Mouse (Mus musculus): ENCODE measurements around the gene Ptpn11.

DNA sequence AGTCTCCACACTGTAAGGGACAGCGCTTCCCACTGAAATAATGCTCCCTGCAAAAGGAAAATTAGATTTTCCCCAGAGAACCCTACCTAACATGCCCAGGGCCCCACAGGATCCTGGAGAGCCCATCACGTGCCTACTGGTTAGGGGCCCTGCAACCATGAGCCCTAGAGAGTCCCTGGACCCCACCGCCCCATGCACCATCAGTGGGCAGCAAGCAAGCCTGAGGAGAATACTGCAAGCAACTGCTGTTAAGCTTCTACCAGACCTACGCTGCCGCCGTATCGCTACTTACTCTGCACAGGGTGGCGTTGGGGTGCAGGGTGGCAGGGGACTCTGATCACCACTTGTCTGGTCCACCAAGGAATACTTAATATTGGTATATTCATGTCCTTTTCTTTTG is 54.1 kb downstream of the Ptpn11 start:
- TF ChIP-seq CTCF (IDR thresholded peaks at IDR 0.05; ENCODE audit: borderline replicate concordance, insufficient read depth, low read length) (no peak), POLR2A (IDR thresholded peaks at IDR 0.05; ENCODE audit: low read depth, low read length) (no peak)

Measured in embryonic fibroblast, embryonic 13.5 days (primary cell).